Mouse (Mus musculus): ENCODE measurements around the gene Spry1. TPM values are rescaled to one million over a fixed set of nuclear protein-coding genes. Genes with fewer than 3 reads are reported as not detected.

Spry1 gene
- polyA plus RNA-seq, 1 experiment from 2014 or later: 17.4 TPM

DNA sequence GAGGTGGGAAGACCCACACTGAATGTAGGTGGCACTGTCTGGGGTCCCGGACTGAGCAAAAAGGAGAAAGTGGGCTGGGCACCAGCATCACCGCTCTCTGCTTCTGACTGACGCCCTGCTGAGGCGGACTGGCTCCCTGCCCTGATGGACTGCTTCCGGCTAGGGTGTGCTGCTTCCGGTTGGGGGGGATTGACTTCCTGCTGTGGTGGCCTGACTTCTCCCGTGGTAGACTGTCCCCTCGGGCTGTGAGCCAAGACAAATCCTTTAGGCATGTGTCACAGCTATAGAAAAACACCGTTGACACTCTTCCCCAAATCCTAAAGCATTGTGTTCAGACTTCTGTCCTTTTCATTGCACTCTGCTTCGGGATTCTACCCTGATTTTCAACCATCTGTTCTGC is 26.0 kb upstream of the Spry1 start:
- Histone ChIP-seq H3K36me3 (no peaks in the 10 kb centered on the region), H3K4me1 (peaks cover 22% of the 10 kb centered on the region; the same call in 1 of the 2 replicates), H3K9me3 (no peaks in the 10 kb centered on the region), H3K4me3 (no peak overlapping the region), H3K27me3 (no peaks in the 10 kb centered on the region), H3K9ac (no peak overlapping the region), H3K27ac (no peak overlapping the region), H3K4me2 (replicated peaks) (no peak overlapping the region)
- ATAC-seq (ENCODE audit: low FRiP score, low read depth): no peak
- WGBS: 68% methylated on average over 10 of the region's 10 CpGs

DNA sequence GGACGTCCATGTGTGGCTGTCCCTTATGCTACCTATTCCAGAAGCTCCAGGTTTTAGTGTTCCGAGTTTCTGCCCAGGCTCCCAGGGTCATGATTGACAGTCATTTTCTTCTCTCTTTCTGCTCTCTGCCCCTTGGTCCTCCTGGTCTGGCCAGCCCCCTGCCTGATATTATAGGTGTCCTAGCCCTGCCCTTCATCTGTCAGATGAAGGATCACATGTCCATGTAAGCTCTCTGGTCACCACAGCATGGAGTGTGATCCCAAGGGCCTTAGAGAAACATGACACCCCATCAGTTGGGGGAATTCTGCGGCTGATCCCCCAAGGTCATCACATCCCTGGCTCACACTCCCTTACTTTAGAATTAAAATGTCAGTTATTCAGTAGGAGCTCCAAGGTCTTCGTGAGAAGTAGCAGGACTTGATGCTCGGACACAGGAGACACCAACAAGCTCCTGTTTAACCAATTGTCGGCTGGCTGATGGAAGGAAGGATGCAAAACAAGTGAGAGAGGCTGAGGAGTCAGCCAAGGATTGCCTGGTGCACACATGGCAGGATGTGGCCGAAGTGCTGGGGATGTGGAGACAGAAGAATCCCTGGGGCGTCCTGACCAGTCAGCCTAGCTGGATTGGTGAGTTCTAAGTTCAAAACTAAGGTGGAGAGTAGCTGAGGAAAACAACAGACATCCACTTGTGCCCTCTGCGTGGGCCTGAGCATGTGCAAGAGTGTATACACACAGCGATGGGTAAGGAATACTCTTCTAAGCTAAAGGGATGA is 24.7 kb upstream of the Spry1 start:
- no peak for ATAC-seq (ENCODE audit: low FRiP score, low read depth)
- Histone ChIP-seq H3K4me1 (peaks cover 22% of the 10 kb centered on the region; the same call in 1 of the 2 replicates), H3K27me3 (no peaks in the 10 kb centered on the region), H3K36me3 (no peaks in the 10 kb centered on the region), H3K4me2 (replicated peaks) (no peak overlapping the region), H3K9ac (no peak overlapping the region), H3K9me3 (no peaks in the 10 kb centered on the region), H3K4me3 (no peak overlapping the region), H3K27ac (no peak overlapping the region)
- 80% methylated on average over 10 of the region's 10 CpGs for WGBS

- Histone ChIP-seq H3K9ac (no peak overlapping the region), H3K4me2 (replicated peaks) (peak overlapping the region; percentile 22), H3K27ac (peak overlapping the region; percentile 52; the same call in 1 of the 2 replicates), H3K36me3 (no peaks in the 10 kb centered on the region), H3K4me3 (no peak overlapping the region), H3K9me3 (peaks cover 2% of the 10 kb centered on the region; the same call in 1 of the 2 replicates), H3K4me1 (peaks cover 22% of the 10 kb centered on the region; the same call in 1 of the 2 replicates), H3K27me3 (no peaks in the 10 kb centered on the region)
- 38% methylated on average over 21 of the region's 21 CpGs for WGBS
- no peak for ATAC-seq (ENCODE audit: low FRiP score, low read depth)
These were observed 22.9 kb upstream of the Spry1 start for GRCm38 (mm10) chr3:37616586-37617547.

DNA sequence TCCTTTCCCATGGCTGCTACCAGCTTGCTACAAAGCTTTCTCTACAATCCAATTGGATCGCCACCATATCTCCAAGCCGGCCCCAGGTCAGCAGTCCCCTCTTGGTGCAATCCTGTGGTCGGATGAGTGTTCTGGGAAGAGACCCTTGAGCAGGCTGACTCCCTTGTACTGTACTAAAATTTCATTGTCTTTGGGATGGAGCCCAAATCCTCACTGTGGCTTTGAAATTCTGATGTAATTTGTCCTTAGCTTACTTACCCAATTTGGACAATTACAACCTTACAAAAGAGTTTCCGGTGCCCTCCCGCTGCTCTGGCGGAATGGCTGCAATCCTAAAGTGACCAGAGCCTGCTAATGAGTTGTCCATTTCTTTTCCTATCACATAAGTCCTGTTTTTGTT is 7.5 kb upstream of the Spry1 start:
- no peaks in the 10 kb centered on the region for H3K27me3 ChIP-seq
- no peaks in the 10 kb centered on the region for H3K9me3 ChIP-seq
- H3K36me3 ChIP-seq: no peaks in the 10 kb centered on the region
- no peak overlapping the region for H3K4me2 ChIP-seq (replicated peaks)
- no peaks in the 10 kb centered on the region for H3K4me1 ChIP-seq
- no peak overlapping the region for H3K9ac ChIP-seq
- WGBS: 91% methylated on average over 6 of the region's 6 CpGs
- no peak overlapping the region for H3K4me3 ChIP-seq
- no peak for ATAC-seq (ENCODE audit: low FRiP score, low read depth)
- no peak overlapping the region for H3K27ac ChIP-seq

- no peak overlapping the region for H3K4me3 ChIP-seq
- no peak overlapping the region for H3K9ac ChIP-seq
- no peak overlapping the region for H3K4me2 ChIP-seq (replicated peaks)
- ATAC-seq (ENCODE audit: low FRiP score, low read depth): no peak
- no peaks in the 10 kb centered on the region for H3K36me3 ChIP-seq
- no peaks in the 10 kb centered on the region for H3K4me1 ChIP-seq
- H3K9me3 ChIP-seq: no peaks in the 10 kb centered on the region
- no peak overlapping the region for H3K27ac ChIP-seq
- H3K27me3 ChIP-seq: no peaks in the 10 kb centered on the region
- 81% methylated on average over 3 of the region's 3 CpGs for WGBS
These were observed 7.0 kb upstream of the Spry1 start for GRCm38 (mm10) chr3:37632751-37633150.

- Histone ChIP-seq H3K4me3 (no peak overlapping the region), H3K9me3 (no peaks in the 10 kb centered on the region), H3K9ac (no peak overlapping the region), H3K36me3 (no peaks in the 10 kb centered on the region), H3K4me2 (replicated peaks) (no peak overlapping the region), H3K4me1 (peaks cover 5% of the 10 kb centered on the region), H3K27me3 (no peaks in the 10 kb centered on the region), H3K27ac (no peak overlapping the region)
- ATAC-seq (ENCODE audit: low FRiP score, low read depth): no peak
- WGBS: 38% methylated on average over 4 of the region's 4 CpGs
These were observed 5.1 kb upstream of the Spry1 start for GRCm38 (mm10) chr3:37634648-37635047.

GRCm38 (mm10) chr3:37636921-37637320 is 2.8 kb upstream of the Spry1 start:
- no peak overlapping the region for H3K4me2 ChIP-seq (replicated peaks)
- 78% methylated on average over 4 of the region's 4 CpGs for WGBS
- H3K4me1 ChIP-seq: peaks cover 14% of the 10 kb centered on the region
- no peak for ATAC-seq (ENCODE audit: low FRiP score, low read depth)
- H3K27ac ChIP-seq: no peak overlapping the region
- no peaks in the 10 kb centered on the region for H3K36me3 ChIP-seq
- no peak overlapping the region for H3K9ac ChIP-seq
- H3K9me3 ChIP-seq: no peaks in the 10 kb centered on the region
- H3K4me3 ChIP-seq: no peak overlapping the region
- no peaks in the 10 kb centered on the region for H3K27me3 ChIP-seq

DNA sequence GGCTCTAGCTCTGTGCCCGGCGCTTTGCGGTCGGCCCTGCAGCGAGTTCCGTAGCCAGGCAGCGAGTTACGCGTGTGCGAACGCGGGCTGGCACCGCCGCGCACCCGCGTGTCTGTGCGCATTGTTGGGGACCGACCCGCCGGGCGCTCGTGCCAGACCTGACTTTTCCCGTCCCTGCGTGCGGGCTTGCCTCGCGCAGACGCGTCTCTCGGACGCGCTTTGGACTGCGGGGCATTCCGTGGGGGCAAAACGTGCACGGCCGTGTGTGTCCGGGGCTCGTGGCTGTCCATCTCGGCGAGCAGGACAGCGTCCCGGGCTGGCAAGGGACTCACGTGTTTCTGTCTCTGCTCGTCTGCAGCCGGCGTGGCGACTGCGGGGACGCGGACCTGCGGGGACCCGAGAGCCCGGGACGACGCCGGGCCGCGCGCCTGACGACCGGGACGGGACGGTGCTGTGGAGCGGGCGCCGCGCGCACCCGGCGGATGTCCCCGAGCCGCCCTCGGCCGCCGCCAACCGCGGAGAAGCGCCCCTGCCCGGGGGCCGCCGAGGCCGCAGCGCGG is 495 bp downstream of the Spry1 start:
- 0 out of 2 replicates have a peak, but pooled peaks cover 7% of the 10 kb centered on the region for H3K27me3 ChIP-seq
- peak; percentile 66 for ATAC-seq (ENCODE audit: low FRiP score, low read depth)
- no peaks in the 10 kb centered on the region for H3K9me3 ChIP-seq
- H3K4me1 ChIP-seq: peaks cover 39% of the 10 kb centered on the region
- WGBS: under 1% methylated on average over 71 of the region's 86 CpGs
- H3K36me3 ChIP-seq: peaks cover 24% of the 10 kb centered on the region
- peak overlapping the region; percentile 93 for H3K27ac ChIP-seq
- peak overlapping the region; percentile 76 for H3K4me2 ChIP-seq (replicated peaks)
- peak overlapping the region; percentile 86 for H3K4me3 ChIP-seq
- H3K9ac ChIP-seq: peak overlapping the region; percentile 92

- Histone ChIP-seq H3K27ac (peak overlapping the region; percentile 93; the same call in 1 of the 2 replicates), H3K36me3 (peaks cover 30% of the 10 kb centered on the region), H3K27me3 (0 out of 2 replicates have a peak, but pooled peaks cover 7% of the 10 kb centered on the region), H3K9me3 (no peaks in the 10 kb centered on the region), H3K4me1 (peaks cover 44% of the 10 kb centered on the region), H3K4me3 (peak overlapping the region; percentile 86), H3K9ac (peak overlapping the region; percentile 92), H3K4me2 (replicated peaks) (peak overlapping the region; percentile 76)
- ATAC-seq (ENCODE audit: low FRiP score, low read depth): peak; percentile 37; the same call in 1 of the 2 replicates
- 0% methylated on average over 24 of the region's 47 CpGs for WGBS
These were observed 1.1 kb downstream of the Spry1 start for GRCm38 (mm10) chr3:37640810-37641209.

DNA sequence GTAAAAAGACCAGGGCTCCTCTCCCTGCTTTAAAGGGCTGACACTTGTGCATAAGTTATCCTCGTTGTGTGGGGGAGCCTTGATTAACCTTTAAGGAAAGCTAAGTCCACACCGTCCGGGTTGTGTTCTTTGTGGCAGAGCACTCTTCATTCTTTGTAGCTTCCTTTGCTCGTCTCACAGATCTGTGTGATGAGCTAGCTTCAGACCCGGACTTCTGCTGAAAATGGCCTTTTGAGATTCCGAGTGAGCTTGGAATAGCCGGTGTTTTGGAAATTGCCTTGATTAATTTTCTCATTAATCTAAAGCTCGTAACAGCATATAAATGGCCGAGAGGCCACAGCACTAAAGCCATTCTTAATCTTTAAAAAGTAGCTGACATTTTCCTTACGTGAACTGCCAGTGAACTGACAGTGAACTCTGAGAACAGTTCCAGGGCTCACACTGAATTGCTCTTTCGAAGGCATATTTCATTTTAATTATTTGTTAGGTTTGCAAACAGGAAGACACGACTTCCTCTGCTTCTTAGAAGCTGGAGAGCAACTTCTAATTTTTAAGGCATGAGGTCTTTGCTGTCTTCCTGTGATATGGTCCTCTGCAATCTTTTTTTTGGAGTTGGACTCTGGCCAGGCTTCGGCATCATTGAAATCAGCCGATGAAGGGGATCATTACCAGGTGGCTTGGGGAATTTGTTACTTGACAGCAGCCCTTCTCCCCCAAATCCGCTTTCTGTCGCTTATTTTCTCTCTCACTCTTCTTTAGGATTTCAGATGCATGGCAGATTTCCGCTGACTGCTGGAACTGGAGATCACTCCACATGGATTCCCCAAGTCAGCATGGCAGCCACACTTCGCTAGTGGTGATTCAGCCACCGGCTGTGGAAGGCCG is 2.3 kb downstream of the Spry1 start:
- Histone ChIP-seq H3K9ac (peak overlapping the region; percentile 92), H3K36me3 (peaks cover 34% of the 10 kb centered on the region), H3K27me3 (0 out of 2 replicates have a peak, but pooled peaks cover 7% of the 10 kb centered on the region), H3K9me3 (no peaks in the 10 kb centered on the region), H3K4me1 (peaks cover 47% of the 10 kb centered on the region), H3K27ac (no peak overlapping the region), H3K4me3 (peak overlapping the region; percentile 86), H3K4me2 (replicated peaks) (peak overlapping the region; percentile 76)
- ATAC-seq (ENCODE audit: low FRiP score, low read depth): no peak
- WGBS: 23% methylated on average over 20 of the region's 20 CpGs

DNA sequence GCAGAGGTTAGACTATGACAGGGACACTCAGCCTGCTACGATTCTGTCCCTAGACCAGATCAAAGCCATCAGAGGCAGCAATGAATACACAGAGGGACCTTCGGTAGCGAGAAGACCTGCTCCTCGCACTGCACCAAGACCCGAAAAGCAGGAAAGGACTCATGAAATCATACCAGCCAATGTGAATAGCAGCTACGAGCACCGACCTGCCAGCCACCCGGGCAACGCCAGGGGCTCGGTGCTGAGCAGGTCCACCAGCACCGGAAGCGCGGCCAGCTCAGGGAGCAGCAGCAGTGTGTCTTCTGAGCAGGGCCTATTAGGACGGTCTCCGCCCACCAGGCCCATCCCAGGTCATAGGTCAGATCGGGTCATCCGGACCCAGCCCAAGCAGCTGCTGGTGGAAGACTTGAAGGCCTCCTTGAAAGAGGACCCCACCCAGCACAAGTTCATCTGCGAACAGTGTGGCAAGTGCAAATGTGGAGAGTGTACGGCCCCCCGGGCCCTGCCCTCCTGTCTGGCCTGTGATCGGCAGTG is 3.0 kb downstream of the Spry1 start:
- Histone ChIP-seq H3K4me1 (peaks cover 47% of the 10 kb centered on the region), H3K9ac (peak overlapping the region; percentile 92), H3K27ac (no peak overlapping the region), H3K9me3 (no peaks in the 10 kb centered on the region), H3K4me3 (peak overlapping the region; percentile 86), H3K27me3 (0 out of 2 replicates have a peak, but pooled peaks cover 7% of the 10 kb centered on the region), H3K4me2 (replicated peaks) (peak overlapping the region; percentile 76), H3K36me3 (peaks cover 34% of the 10 kb centered on the region)
- ATAC-seq (ENCODE audit: low FRiP score, low read depth): no peak
- 76% methylated on average over 21 of the region's 21 CpGs for WGBS

All from limb, embryonic 13.5 days (tissue).